Mouse (Mus musculus) adrenal gland, postnatal 10 days (tissue): ENCODE results near the gene Atg4c. TPM values are rescaled to one million over a fixed set of nuclear protein-coding genes. Genes with fewer than 3 reads are reported as not detected.

Experiments used
- DNase-seq: peaks from one replicate; pipeline ENCODE4 v3.0.0; 2021; ENCODE audit warnings: mixed read lengths
- long read RNA-seq, 2 experiments: library from polyadenylated mRNA; stranded (forward); transcript quantifications; one replicate each; pipeline ENCODE4 v2.0.0; 2021
- total RNA-seq, 2 experiments: library from RNA; stranded (reverse); gene quantifications; 2 replicates each; pipeline ENCODE4 v1.2.3; 2021

The Atg4c gene
- 10 to 100 TPM; 11.6 to 12.8 TPM for total RNA-seq
- long read RNA-seq, experiment 1, transcript Atg4c-201 (11 exons, 3,178 nt) = major isoform, 5 of 11 reads
- long read RNA-seq, experiment 1, partial matches to known transcripts = 0 of 11 reads
- long read RNA-seq, experiment 1, other reads (novel, unspliced or antisense) = 4 of 11 reads
- long read RNA-seq, experiment 2, transcript Atg4c-201 (11 exons, 3,178 nt) = major isoform, 5 of 9 reads
- long read RNA-seq, experiment 2, partial matches to known transcripts = 0 of 9 reads
- long read RNA-seq, experiment 2, other reads (novel, unspliced or antisense) = 2 of 9 reads

DNA sequence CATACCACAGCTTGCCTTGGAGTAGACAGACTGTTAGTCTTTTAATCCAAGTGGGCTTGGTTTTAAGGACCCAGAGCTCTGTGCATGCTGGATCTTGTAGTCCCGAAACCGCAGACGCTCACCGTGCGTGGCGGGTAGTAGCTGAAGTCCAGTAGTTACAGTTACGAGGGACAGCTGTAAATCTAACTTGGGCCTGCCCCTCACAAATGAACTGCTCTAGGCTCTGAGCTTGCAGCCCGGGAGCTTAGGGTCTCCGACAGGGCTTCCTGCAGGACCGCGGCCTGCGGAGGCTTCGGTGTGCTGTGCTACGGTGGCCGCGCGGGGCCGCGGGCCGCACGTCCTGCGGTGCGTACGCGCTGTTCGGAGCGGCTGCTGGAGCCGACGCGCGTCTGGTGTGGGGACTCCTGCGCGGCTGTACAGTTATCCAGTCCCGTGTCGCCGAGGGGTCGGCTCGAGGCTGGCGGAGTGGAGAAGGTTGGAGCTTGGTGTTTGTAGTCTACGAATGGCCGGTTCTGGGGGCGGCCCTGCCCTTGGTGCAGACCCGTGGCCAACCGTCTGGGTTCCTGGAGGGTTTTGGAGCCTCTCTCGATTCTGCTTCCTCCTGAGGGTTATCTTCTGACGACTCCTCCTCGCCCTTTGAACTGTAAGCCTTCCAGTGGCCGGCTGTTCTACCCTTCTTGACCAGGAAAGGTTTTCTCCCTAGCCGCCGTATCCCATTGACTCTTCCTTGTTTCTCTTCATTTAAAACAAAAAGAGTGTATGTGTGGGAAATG, at the start of gene Atg4c:
Gene Atg4c, plus strand, starts transcription at position 125 of the 773 bp plus-strand sequence.
- DNase-seq = peak; percentile 87

DNA sequence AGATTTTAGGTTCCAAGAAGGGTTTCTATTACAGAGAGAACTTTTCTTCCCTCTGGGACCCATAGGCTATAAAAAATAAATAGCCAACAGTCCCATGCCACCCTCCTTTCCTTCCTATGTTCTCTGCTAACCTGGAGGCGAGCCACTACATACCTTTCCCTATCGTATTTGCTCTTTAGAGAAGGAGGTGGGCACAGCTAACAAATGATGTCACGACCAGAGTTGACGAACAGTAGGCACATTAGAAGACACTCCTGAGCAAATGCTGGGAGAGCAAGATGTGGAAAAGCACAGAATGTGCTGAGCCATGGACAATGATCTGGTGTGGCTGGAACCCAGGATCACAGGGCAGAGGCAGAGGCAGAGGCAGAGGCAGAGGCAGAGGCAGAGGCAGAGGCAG, 42.3 kb upstream of the Atg4c start:
- DNase-seq = no peak

DNA sequence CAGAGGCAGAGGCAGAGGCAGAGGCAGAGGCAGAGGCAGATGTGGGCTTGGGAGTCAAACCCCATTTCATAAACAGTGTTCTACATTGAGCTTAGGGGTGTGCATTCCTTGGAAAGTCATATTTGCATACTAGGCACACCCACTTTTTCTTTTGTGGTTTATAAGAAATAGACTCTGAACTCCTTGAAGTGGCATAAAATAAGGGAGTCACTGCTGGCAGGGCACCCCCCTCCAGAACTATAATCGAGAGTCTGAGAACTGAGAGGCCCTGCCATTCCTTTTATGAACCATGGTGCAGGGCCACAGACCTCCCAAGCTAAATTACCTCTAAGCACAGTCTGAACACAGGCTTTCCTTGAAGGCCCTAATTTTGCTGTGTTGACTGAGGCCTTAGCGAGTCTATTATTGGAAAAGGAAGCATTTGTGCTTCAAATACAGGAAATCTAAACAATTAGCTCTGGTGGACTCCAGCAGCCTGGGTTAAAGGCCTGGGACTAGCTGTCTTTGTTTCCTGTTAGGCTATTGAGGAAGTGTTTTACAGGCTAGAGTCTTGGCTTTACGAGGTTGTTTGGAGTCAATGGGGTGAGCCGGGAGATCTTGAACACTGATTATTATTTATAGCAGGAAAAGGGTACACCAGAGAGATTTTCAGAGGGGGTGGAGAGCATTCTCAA, 41.7 kb upstream of the Atg4c start:
- DNase-seq = no peak

DNA sequence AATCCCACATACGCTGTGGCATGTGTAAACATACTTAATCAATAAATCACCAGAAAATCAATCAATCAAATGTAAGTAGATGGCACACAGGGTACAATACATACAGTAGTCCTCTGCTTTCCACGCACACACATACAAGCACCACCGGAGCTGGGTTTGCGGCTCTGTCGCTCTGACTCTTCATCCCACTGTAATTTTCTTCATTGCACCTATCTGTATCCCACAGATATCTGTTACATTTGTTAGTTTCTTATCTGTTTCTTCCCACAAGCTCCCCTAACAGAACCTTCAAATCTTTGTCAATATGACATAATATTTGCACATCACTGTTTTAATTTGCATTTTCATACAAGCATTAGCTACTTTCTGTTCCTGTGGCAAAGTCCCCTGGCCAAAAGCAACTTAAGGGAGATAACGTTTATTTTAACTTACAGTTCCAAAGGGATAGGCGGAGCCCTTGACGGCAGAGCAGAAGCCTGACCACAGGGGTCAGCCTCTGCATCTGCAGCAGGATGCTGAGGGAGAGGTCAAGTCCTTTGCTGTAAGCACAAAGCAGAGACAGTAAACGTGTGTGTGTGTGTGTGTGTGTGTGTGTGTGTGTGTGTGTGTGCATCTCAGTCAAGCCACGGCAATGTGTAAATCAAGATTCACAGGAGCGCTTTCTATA, 37.0 kb upstream of the Atg4c start:
- no peak for DNase-seq

DNA sequence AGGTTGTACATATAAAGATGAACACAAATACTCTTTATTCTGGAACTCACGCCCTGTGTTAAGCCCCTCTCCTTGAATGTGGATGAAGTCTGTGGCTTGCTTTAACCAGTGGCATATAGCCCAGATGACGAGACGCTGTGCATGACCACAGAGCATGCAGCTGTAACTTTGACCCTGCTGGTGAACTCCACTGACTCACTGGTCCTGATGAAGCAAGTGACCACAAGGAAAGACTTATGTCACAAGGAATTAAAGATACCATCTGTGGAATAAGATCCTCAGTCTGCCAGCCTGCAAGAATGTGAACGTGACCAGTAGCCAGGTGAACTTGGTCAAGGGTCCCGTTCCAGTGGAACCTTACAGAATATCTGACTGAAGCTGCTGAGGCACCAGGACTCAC, 35.2 kb upstream of the Atg4c start:
- DNase-seq = no peak

DNA sequence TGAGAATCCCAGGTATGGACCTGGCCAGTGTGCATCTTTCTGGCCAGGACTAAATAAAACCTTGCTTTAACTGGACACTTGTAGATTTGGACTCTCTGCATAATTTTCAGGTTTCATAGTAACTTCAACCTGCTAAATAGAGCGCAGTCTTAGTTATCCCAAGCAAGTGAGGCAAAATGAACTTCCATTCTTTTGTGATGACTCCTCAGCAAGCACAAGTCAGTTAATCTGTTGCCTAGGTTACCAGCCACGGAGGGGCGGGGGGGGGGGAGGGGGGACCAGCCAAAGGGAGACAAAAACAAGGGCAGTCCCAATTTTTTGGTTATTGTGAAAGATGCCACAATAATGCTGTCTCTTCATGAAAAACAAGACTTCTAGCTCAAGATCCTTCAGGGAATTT, 33.3 kb upstream of the Atg4c start:
- no peak for DNase-seq

DNA sequence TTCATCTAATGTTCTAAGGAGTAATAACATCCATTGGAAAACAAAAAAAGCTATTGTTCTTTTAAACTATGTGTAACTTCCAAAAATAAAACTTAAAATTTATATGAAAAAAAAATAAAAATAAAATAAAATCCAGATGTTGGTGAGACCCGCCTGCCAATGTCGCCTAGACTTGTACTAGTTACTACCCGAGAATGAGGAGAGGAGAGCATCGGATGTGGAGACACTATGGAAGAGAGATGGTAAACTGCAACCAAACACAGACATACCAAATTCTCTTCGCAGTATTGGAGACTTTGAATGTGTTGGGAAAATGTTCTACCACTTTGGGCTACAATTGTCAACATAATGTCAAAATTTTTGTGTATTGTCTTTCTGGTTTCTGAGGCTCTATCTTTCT, 32.8 kb upstream of the Atg4c start:
- DNase-seq = no peak

DNA sequence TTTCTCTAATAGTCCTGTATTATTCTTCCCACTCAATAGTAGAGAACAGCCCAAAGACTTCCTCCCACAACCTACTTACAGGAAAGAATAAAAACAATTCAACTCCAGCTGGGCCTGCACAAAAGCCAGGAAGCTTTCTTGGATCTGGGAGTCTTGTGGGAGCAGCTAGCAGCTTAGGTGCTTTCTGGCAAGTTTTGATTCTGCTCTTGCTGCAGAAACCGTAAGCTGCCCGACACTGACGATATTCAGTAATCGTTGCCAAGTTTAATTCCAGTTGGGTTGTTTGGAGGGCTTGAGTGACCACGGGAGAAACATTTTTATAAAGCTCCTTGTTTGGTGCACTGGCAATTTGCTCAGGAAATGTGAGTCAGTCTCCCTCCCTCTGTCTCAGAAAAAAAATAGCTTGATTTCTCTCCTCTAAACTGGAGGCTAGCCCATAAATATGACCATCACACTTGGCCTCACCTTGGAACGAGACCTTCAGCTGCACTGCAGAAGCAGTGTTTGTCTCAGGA, 32.2 kb upstream of the Atg4c start:
- peak; percentile 43 for DNase-seq

DNA sequence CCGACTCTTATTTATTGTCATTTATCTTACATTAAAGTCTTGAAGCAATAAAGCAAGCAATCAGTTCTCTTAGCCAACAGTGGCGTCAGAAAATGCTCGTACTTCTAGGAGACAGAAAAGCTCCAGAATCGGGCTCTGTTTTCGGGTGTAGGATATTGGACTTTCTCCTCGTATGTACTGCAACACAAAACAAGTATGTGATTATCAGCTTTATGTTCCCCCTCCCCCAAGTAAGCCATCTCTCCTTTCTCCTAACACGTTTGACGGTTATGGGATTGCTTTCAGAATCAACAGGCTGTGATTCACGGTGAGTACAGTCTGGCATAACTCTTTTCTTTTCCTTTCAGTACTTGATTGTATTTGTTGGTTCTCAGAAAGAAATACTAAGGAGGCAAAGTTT, 30.7 kb upstream of the Atg4c start:
- no peak for DNase-seq

DNA sequence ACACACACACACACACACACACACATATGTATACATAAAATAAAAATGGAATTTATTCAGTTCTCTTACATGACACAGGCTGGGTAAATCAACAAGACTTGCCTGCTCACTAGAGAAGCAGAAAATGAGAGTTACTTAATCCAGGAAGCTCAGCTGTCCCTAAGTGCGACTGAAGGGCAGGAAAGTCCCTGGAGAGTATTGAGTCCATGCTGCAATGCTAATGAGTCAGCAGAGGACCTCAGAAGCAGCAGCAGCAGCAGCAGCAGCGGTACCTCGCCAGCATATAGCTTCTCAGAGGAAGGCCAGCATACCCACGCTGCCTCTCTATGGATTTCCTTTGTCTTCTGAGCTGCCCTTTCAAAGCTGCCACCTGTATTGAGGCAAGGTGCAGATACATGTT, 30.2 kb upstream of the Atg4c start:
- peak; percentile 48 for DNase-seq

DNA sequence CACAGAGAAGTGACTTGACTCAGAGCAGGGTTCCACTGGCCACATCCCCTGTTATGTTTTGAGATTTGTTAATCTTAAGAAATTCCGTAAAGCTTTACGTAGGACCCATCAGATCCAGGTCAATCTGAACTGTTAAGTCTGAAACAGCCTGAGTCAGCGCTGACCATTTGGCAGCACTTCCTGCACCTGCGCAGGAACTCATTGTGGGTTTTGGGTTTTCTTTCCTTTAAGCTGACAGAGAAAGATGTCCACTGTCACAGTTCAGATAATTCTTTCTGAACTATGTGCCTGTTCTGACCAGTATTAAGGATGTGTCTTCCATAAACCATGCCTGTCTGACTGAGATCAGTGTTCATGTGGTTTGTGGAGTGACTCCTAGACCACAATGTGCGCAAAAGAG, 24.9 kb upstream of the Atg4c start:
- no peak for DNase-seq

DNA sequence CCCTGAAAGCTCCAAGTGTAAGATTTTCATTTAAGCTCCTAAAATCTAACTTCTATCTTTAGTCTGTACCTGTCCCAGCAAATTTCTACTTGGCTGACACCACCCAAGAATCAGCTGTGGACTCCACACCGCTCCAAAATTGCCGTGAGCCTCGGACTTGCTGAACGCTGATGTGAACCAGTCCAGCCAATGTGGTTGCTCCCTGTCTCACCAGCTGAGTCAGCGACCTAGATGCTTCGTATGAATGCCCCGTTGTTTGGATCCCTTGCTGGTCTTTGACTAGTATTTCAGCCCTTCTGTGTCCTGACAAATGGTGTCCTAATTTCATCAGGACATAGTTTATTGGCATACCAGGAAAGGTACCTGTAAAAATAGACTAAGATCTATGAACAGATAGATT, 19.5 kb upstream of the Atg4c start:
- no peak for DNase-seq

DNA sequence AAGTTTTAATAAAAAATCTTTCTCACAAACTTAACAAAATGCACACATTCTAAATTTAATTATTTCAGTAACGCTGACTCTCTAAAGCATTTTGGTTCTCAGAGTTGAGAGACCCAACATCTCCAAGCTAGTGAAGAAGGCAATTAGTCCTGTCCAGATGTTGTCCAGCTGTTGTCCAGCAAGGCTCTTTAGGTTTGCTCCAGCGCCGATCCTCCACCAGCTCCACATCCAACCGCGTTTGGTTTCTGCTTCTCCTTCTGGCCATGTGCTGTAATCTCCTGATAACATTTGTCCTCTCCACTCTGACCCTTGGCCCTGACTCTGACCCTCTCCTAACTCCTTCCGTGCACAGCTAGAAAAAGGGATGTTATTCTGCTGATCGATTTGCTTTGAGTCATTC, 16.9 kb upstream of the Atg4c start:
- DNase-seq = no peak

DNA sequence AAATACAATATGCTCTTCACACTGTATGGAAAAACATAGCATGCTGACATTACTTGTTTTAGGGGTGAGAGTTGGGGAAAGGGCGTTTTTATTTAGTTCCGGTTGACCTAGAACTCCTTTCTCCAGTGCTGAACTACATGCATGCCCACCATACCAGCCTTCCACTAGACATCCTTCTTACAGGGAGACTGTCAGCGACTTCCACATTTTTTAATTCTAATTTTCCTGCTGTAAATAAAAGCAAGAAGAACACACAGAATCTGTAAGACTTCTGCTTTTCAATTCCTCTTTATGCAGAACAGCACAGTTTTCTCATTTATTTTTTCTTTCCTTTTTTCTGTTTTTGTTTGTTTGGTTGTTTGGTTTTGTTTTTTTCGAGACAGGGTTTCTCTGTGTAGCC, 16.5 kb upstream of the Atg4c start:
- DNase-seq = no peak

DNA sequence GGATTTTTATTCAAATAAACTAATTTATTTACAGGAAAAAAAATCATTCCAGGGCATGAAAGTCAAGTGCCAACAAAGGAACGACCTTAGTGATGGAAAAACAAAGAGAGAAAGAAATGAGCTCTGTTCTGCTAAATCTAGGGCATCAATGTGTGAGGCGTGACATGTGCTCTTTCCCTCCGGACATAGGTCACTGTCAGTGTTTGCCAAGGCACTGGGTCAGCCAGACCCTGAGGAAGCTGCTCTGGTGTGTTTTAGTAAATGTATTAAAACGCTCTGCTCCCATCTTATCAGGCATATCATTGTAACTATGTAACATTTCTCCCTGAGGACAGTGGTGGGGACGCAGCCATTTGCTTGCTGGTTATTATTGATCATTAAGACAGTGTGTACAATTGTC, 14.9 kb upstream of the Atg4c start:
- no peak for DNase-seq

DNA sequence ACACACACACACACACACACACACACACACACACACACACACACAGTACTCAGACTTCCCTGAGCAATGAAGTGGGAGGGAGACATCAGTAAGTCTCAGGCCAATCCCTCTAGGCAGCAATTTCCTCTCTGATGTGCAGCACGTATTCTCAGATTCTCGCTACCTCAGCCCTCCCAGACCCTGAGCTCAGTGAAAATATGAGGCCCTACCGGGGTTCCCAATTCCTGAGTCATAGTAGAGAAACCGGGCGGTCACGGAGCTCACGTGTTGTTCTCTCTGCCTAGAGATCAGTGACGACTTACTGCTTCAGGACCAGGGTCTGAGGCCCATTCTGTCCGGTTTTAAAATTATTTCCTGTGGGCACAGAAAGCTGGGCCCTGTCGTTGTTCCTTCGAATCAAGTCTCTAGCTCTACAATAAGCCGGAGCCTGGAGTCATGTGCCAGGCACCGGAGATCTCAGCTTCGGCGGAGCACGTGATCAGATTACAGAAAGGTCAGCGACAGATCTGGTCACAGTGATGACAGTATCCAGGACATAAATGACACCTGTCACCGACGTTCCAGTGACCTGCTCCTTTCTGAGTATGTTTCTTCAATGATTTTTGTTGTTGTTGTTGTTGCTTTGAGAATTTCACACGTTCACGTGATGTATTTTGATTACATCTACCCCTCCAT, 14.2 kb upstream of the Atg4c start:
- no peak for DNase-seq

DNA sequence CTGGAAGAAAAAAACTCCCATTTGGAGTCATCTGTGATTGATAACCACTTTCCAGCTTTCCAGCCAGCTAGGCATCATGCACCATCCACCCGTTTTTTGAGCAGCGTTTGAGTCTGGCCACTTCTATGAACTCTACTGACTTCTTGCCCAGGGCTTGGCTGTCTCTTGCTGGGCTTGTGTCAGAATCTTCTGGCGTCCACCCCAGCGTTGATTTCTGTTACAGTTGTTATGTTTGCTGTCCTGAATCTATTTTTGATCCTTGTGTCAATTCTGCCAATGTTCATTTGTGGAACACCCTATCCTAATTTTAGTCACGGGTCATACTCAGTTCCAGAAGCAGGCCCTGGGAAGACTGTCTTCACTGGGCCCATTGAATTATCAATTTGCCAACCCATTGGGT, 12.8 kb upstream of the Atg4c start:
- peak; percentile 53 for DNase-seq

DNA sequence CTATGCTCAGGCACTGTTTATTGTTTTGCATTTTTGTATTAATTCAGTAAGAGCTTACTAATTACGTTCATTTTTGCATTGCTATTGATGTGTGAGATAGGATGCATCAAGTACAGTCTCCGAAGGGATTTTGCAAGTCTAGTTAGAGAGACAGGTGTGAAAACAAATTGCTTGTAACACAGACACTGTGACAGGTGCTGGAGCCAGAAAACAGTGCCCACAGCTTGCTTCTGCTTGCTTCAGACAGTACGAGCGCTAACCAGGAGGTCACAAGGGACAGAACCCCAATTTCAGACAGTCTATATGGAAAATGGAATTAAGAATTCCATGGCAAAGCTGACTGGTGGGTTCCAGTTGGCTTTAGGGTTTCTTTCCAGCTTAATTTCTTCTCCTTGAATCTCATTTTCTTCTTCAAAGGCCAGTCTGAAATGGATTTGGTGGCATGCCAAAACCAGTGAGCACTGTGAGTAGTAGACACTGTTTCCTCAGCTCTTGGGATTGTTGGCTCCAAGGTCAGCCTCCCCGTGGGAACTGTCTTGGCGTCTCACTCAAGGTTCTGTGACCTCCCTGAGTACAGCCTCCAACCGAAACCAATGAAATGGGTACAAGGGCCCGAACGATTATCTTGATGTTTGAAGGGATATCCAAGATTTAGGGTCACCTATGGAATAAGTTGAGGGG, 11.9 kb upstream of the Atg4c start:
- peak; percentile 70 for DNase-seq

DNA sequence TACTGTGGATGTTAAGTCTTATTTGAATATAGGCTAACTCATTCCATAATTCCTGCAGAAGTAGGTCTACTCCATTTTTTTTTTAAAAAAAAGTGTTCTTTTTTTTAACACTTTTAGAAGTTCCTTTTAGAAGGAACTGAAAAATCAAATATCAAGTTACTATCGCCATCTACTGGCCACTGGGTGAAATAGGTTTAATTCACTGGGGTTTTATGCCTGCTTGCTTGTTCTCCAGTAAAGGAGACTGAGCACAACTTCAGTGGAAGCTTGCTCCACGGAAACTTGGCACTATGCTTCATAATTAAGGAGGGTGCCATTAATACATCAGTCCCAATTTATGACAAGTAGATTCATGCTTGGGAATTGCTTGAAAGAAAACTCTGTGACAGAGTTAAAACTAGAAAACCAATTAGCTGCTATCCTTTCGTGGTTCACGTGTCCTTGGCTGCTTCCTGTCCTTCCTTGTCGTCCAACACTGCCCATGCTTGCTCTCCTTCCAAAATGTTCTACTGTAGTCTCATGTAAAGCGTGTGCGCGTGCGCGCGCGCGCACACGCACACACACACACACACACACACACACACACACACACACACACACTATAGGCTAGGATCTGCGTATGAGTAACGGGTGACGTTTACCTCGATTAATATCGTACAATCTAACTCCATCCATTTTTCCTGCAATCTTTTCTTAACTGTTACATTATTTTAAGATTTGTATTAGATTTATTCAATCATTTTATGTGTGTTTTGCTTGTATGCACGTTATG, 10.9 kb upstream of the Atg4c start:
- no peak for DNase-seq

DNA sequence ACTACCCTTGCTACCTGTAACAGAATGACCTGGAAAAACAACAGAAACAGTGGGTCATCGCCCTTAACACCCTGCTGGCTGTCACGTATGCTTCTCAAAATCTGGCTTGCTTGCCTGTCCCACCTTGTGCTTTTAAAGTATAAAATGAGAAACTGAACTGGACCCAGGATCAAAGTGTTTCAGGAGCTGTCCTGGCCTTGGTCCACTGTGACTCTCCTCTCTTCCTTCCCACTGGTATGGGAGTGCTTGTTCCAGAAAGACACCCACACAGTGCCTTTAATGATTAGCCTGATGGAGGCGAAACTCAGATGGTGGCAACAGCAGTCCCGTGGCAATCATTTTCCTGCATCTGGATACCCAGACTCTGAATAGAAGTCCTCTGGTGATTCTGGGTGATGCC, 9.1 kb upstream of the Atg4c start:
- DNase-seq = no peak

DNA sequence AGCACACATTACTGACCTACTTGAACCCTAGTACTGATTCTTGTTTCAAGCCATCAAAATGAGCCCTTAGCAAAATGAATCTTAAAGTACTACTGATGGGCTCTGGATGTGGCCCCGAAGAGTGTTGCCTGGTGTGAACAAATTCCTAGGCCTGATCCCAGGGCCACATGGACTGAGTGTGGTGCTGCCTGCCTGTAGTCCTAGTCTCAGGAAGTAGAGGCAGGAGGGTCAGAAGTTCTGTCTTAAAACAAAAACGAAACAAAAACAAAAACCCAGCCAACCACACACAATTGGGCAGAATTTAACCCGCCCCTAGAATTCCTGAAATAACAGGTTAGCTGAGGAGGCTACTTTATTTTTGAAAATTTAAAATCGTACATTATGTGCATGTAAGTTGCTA, 8.4 kb upstream of the Atg4c start:
- no peak for DNase-seq
